In genomic region chr7:130949331-130949751, GRCm38 (mm10) we compare ENCODE assay signal across 8 mouse cellular contexts. TPM values are rescaled to one million over a fixed set of nuclear protein-coding genes. Genes with fewer than 3 reads are reported as not detected.
A peak's percentile ranks its signal among the peaks of the same experiment; 100 is the strongest.
DNase-seq lines count a peak whose midpoint lies in the region; ATAC-seq lines count a peak whose summit lies in the region.

No protein-coding gene starts in this region.

- no peaks in the 10 kb centered on the region for H3K9me3 ChIP-seq in heart, embryonic 14.5 days (ENCODE audit: control insufficient read depth, low read length)
- no peaks in the 10 kb centered on the region for H3K9me3 ChIP-seq in limb, embryonic 12.5 days

- H3K4me2 ChIP-seq in heart, embryonic 14.5 days (ENCODE audit: low read length): peak overlapping the region; percentile 47
- no peak overlapping the region for H3K4me2 ChIP-seq in limb, embryonic 12.5 days

- peaks cover 24 to 45% of the 10 kb centered on the region in 2 experiments for H3K4me1 ChIP-seq in heart, embryonic 14.5 days (ENCODE audit: control insufficient read depth in 2 of 2, insufficient read depth in 2 of 2, low read length in 2 of 2)
- peaks cover 6% of the 10 kb centered on the region; the same call in 1 of the 2 replicates for H3K4me1 ChIP-seq in limb, embryonic 12.5 days (replicated peaks)

- peak overlapping the region; percentile 88 to 95 for H3K27ac ChIP-seq in heart, embryonic 14.5 days (replicated peaks in 1 of 2; ENCODE audit: control insufficient read depth in 1 of 2, insufficient read depth in 1 of 2, low read depth in 2 of 2, low read length in 2 of 2)
- H3K27ac ChIP-seq in limb, embryonic 12.5 days: peak overlapping the region; percentile 17; the same call in 1 of the 2 replicates

- H3K27me3 ChIP-seq in heart, embryonic 14.5 days (ENCODE audit: control insufficient read depth, insufficient read depth, low read length): no peaks in the 10 kb centered on the region
- H3K27me3 ChIP-seq in limb, embryonic 12.5 days: no peaks in the 10 kb centered on the region

- peak; percentile 57; the same call in 1 of the 2 replicates for ATAC-seq in heart, embryonic 14.5 days (ENCODE audit: insufficient number of reproducible peaks, insufficient read depth, low FRiP score, low read depth)
- no peak for ATAC-seq in limb, embryonic 12.5 days (ENCODE audit: insufficient number of reproducible peaks, insufficient read depth, low FRiP score, low TSS enrichment, low read depth)

- no peaks in the 10 kb centered on the region for H3K36me3 ChIP-seq in heart, embryonic 14.5 days (ENCODE audit: control insufficient read depth, insufficient read depth, low read length)
- no peaks in the 10 kb centered on the region for H3K36me3 ChIP-seq in limb, embryonic 12.5 days

- 0 out of 4 replicates have a peak overlapping the region, but pooled peaks of 1 of the 2 experiments have one; percentile 4 for H3K4me3 ChIP-seq in heart, embryonic 14.5 days (ENCODE audit: control insufficient read depth in 1 of 2, insufficient read depth in 1 of 2, low read depth in 1 of 2, low read length in 2 of 2)
- H3K4me3 ChIP-seq in limb, embryonic 12.5 days (replicated peaks): no peak overlapping the region

- 11% methylated on average over 7 of the region's 8 CpGs for WGBS in heart, embryonic 14.5 days
- 37% methylated on average over 8 of the region's 8 CpGs for WGBS in limb, embryonic 12.5 days

- peak overlapping the region; percentile 49; the same call in 1 of the 2 replicates for H3K9ac ChIP-seq in heart, embryonic 14.5 days (ENCODE audit: low read length)
- no peak overlapping the region for H3K9ac ChIP-seq in limb, embryonic 12.5 days (replicated peaks)

- peak; percentile 63 for DNase-seq in adrenal gland, adult 2 months
- no peak for DNase-seq in adrenal gland, adult 8-10 months
- DNase-seq in right cerebral cortex, adult 18-20 months: peak; percentile 70
- no peak for DNase-seq in right cerebral cortex, postnatal 25 days
- no peak for DNase-seq in embryo, embryonic 10.5 days (ENCODE audit: low spot score)
- DNase-seq in spleen, adult 12 weeks (ENCODE audit: low spot score): no peak

RNA-seq across cellular contexts. Expression of gene Htra1, which starts 13.4 kb away (rescaled TPM):
- total RNA-seq in adrenal gland, adult 2 months (2021): 10 to 100 TPM; 34.5 to 87.0 TPM
- polyA plus RNA-seq in adrenal gland, adult 2 months (2012; rRNA removed): 90.6 and 134 TPM in 2 replicates
- total RNA-seq in adrenal gland, adult 8-10 months (2022): 10 to 100 TPM; 33.0 to 88.6 (median 61.0) TPM
- polyA plus RNA-seq in heart, embryonic 14.5 days (2014; fragmentation: Nextera tagmentation; extraction: Ambion mirVana): 60.0 and 73.5 TPM in 2 replicates
- polyA plus RNA-seq in limb, embryonic 12.5 days (2016; fragmentation: Nextera tagmentation; extraction: Ambion mirVana): 20.4 and 20.9 TPM in 2 replicates

Comparison
In these comparisons a context has a peak if more than half of its experiments do, and no peak if none do; other contexts are left out.
1. DNase-seq: peak in adrenal gland, adult 2 months (single experiment) and right cerebral cortex, adult 18-20 months (single experiment); none in adrenal gland, adult 8-10 months (single experiment), right cerebral cortex, postnatal 25 days (single experiment), embryo, embryonic 10.5 days (single experiment) and spleen, adult 12 weeks (single experiment).